Mouse (Mus musculus): ENCODE results near the gene Nectin4.

Nectin4 gene

DNA sequence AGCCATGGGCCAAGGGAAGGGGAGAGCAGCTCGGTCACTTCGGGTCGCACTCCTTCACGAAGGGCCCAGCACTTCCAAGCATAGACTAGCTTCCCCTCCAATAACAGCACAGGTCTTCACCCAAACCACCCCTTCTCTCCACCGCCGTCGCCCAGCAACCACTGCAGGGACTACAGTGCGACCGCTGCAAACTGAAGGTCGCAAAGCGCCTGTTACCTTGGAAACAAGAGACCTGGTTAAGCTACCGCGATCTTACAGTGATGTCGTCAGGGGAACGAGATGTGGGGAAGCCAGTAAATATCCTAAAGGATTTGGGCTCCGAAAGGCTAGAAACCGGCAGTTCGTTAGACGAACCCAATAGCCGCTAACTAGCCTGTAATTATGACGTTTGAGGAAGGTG, 9.2 kb upstream of the Nectin4 start, which contains the start of gene Klhdc9:
Gene Klhdc9, minus strand, starts transcription at position 143 of the 400 bp plus-strand sequence.
- DNase-seq = peak; percentile 83

DNA sequence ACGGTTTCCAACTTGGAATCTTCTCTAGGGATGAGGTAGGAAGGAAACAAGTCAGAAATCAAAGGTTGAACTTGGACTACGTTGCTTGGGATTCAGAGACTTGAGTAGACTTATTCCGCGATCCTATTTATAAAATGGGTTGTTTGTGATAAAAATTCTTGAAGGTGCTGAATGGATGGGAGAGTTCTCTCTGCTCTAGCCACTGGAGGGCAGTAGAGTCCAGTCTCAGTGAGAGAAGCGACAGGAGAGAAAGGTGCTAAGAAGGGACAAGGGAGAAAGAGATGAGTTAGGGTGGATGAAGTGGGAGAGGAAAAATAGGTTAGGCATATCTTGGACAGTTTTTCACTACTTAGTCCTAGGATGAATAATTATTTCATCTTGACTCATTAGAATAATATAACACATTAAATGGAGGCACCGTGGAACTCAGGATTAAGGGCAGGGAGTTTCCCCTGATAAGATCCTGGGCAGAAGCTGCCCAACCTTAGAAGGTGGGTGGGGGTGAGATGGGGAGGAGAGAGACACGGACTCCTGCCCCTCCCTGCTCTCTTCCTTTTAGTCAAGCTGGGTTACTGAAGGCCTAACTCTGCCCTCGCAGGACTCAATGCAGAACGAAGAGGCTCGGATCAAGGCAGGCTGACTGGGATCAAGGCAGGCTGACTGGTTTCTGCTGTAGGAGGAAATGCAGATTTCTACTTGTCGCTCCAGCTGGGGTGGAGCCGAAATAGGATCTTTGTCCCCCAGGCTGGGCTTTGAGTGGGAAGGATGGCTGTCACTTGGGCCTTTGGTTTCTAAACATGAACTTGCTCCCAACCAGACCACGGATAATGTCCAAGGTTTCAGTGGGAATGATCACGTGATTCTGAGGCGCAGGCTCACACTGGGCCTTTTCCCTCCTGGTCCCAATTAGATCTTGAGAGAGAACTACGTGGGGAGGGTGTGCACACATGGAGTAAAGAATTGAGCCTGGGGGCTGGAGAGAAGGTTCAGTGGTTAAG, 8.5 kb upstream of the Nectin4 start:
- peak; percentile 76 for DNase-seq

DNA sequence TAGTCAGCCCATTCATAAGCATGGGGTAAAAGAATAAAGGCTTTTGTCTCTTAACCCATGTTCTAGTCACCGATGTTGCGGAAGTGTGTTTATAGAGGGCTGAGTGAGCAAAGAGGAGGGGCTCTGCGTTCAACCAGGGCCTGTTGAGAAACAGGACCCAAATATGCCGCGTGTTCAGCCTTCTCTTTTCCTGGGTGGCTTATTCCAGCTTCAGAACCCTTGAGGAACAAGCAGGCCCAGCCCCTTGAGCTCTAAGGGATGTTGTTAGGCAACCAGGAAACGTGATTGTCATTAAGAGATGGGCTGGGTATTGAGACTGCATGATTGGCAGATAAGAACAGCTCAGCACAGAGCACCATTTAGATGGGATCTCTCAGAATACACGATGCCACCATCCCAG, 4.0 kb upstream of the Nectin4 start:
- DNase-seq = no peak

DNA sequence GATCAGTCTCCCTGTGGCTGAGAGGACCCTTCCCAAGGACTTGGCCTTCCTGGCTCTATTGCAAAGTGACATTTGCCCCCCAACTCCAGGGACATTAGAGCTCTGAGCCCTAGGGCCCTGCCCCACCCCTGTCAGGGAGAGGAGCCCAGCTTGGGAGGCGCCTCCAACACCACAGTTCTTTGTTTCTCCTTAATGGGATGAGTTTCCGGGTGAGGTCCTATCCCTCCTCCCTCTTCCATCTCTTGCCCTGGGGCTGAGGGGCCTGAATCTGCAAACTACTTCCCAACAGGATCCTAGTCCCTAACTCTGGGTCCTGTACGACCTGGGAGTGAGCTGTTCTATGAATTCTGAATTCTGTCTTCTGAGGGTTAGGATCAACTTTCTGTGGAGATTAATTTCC, 3.0 kb downstream of the Nectin4 start:
- no peak for DNase-seq

DNA sequence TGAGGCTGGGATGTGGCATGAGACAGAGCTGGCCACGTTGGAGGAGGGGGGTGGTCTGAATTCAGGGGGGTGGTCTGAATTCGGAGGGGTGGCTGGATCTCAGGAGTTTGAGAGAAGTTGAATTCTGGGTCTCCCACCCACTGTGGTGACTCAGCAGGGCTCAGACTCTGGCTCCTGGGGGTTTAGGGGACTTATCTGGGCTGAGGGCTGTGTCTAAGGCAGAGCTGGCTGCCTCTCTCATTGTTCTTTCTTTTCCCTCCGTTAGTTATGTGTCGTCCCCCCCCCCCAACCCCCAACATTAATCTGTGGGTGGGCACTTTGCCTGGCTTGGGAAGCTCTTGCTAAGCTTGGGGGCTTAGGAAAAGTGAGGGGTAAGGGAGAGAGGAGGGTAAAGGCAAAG, 4.0 kb downstream of the Nectin4 start:
- no peak for DNase-seq

DNA sequence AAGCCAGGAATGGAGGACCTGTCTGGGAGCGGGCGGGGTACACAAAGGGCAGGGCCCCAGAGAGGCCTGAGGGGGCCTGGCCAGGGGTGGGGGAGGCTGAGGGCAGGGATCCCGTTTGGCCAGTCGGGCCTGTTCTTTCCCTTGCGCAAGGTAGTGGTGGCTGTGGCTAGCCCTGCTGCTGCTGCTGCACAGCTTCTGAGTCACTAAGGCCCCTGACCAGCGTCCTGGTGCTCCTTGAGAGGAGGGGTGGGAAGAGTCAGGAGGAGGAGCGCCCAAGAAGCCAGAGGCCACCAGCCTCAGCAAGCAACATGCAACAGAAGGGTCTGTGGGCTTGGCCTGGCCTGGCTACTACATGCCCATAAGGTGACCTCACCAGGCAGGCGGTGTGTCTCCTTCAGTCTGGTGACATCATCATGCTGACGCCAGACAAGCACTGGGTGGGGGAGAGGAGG, 5.8 kb downstream of the Nectin4 start:
- DNase-seq = no peak

DNA sequence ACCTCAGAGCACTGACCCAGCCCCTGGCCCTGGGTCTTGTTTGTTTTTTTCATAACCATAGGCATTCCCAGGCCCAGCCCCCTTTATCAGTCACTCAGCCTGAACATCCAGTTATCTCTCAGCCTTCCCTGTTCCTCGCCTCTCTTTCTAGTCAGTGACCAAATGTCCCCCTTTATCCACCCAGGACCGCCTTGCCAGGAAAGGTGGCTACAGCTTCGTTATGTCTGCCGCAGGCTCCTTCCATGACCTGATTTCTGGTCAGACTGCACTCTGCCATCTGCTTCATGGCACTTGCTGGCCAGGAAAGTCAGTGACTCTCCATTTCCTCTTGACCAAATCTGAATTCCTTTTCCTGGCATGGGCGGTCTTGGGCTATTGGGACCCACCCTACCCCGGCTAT, 8.4 kb downstream of the Nectin4 start:
- peak; percentile 45 for DNase-seq

DNA sequence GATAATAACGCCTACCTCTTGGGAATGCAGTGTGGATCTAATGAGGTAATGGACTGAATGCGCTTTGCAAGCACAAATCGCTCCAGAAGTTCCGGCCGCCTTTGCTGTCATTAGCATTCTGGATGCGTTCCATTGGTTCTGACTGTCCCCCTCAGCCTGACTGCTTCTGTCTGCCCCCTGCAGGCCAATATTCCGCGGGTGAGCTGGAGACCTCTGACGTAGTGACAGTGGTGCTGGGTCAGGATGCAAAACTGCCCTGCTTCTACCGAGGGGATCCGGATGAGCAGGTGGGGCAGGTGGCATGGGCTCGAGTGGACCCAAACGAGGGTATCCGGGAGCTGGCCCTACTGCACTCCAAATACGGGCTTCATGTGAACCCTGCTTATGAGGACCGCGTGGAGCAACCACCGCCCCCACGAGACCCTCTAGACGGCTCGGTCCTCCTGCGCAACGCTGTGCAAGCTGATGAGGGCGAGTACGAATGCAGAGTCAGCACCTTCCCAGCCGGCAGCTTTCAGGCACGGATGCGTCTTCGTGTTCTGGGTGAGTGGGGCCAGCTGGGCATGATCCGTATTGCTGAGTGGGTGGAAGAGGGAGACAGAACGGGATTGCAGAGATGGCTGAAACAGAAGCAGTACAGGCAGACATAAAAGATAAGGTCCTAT, 10.2 kb downstream of the Nectin4 start:
- peak; percentile 85 for DNase-seq

DNA sequence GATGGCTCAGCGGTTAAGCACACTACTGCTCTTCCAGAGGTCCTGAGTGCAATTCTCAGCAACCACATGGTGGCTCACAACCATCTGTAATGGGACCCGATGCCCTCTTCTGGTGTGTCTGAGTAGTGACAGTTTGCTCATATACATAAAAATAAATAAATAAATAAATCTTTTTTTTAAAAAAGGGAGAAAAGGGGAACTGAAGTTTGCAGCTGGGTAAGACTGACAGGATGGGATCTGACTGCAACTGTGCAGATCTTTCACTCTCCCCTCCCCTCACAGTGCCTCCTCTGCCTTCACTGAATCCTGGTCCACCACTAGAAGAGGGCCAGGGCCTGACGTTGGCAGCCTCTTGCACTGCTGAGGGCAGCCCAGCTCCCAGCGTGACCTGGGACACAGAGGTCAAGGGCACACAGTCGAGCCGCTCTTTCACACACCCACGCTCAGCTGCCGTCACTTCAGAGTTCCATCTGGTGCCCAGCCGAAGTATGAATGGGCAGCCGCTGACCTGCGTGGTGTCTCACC, 12.3 kb downstream of the Nectin4 start:
- no peak for DNase-seq

DNA sequence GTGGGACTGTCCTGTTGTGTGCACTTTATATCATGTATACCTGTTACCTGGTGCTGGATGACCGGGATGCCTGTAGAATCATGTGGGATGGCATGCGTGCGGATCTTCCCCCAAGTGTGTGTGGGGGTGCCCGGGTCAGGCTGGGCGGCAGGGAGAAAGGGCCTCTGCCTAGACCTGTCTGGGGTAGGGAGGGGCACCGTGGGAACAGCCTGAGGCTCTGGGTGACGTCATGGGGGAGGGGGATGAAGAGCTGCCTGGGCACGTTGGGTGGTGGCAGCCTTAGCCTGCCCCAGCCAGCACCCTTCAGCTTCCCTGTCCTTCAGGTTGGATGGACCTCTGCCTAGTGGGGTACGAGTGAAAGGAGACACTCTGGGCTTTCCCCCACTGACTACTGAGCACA, 14.5 kb downstream of the Nectin4 start:
- DNase-seq = no peak

DNA sequence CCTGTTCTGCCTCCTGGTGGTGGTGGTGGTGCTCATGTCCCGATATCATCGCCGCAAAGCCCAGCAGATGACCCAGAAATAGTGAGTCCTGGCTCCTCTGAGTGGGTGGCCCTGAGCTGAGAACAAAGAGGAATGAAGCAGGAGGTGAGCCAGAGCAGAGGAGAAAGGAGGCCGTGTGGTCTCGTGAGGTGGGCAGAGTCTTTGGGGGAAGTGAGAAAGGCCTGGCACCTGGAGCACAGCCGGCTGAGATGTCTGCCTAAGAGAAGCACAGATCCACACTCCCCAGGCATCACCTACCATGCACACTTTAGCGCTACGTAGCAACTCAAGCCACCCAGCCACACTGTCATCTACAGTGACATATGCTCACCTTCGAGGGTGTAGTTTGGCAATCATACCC, 15.3 kb downstream of the Nectin4 start:
- no peak for DNase-seq

DNA sequence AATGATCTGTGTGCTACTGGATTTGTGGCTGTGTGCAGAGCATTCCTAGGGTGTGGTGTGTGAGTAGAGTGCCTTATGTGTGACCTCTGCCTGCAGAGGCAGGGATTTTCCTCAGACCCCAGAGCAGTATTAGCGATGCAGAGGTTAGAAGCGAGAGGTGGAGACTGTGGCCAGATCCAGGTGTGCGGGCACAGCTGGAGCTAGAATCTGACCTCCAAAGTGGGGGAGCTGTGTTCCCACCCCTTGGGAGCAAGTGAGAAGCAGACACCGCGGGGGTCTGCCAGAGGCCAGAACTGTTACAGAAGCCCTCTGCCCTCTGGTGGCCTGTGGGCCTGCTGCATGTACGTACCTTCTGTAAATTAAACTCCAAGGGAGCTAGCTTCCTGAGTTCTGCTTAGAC, 17.2 kb downstream of the Nectin4 start:
- DNase-seq = no peak

DNA sequence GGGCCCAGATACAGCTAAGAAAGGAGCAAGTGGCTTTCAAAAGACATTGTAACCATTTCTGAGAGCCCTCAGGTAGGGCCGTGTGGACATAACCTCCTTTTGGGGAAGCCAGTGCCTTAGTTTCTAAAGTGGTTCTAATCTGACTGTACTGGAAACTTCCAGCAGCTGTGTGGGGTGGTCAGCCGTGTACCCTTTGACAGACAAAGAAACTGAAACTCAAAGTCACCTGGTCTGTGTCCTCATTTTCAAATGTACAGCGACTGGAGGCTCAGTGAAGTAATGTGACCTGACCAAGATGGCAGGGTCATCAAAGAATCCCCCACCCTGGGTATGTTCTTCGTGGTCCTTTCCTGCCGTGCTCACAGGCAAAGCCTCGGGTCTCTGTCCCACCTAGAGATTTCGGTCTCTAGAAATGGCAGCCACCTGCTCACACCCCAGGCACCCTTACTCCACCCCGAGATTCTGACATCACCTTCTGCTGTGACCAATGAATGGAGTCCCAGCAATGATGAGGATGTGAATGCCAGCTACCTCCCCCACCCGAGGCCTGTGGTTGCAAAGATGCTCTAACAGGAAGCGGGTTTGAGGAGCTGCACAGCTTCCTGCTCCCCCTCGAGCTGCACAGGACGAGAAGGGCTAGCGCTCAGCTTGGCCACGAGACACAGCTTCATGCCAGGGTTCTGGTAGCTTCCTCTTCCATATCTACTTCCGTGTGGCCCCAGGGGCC, 18.6 kb downstream of the Nectin4 start, which contains the start of gene Arhgap30:
Gene Arhgap30, plus strand, starts transcription at position 579 of the 727 bp plus-strand sequence.
- no peak for DNase-seq

DNA sequence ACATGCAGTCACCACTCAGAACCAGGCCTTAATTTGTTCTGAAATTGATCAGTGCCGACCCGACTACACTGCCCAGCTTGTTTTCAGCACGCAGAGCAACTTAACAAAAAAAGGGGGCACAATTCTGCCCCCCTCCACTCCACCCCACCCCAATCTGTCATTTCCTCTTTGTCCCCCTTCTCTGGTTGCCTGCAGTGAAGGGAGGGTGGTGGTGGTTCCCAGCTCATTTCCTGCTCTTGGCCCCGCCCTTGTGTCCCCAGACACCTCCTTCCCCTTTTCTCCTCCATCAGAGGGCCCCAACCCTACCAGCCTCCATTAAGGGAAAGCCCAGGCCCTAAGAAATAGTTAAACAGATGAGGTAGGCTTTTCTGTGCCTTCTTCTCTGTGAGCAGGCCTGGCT, 20.2 kb downstream of the Nectin4 start:
- DNase-seq = no peak

DNA sequence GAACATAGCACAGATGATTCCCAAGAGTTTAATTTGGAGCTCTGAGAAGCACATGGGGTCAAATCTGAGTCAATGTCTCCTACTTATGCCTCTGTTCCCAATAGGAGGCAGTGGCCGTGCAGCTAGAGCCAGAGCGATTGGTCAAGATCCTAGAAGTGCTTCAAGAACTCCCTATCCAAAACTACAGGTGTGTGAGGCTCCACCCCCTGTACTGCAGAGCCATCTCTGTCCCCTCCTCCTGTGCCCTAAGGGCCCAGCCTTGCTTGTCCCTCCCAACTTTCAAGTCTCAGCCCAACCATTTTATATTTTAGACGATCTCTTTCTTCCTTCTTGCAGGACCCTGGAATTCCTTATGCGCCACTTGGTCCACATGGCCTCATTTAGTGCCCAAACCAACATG, 31.9 kb downstream of the Nectin4 start:
- no peak for DNase-seq

DNA sequence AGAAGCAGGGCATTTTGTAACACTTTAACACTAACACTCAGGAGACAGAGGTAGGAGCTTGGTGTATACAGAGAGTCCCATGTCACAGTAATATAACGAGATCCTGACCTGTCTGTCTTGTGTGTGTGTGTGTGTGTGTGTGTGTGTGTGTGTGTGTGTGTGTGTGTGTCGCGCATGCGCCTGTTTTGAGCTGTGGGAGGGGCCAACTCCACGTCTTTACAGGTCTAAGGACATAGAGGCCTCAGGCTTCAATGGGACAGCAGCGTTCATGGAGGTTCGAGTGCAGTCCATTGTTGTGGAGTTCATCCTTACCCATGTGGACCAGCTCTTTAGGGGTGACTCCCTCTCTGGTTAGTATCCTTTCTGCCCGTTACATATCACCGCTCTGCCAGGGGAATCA, 33.1 kb downstream of the Nectin4 start:
- no peak for DNase-seq

DNA sequence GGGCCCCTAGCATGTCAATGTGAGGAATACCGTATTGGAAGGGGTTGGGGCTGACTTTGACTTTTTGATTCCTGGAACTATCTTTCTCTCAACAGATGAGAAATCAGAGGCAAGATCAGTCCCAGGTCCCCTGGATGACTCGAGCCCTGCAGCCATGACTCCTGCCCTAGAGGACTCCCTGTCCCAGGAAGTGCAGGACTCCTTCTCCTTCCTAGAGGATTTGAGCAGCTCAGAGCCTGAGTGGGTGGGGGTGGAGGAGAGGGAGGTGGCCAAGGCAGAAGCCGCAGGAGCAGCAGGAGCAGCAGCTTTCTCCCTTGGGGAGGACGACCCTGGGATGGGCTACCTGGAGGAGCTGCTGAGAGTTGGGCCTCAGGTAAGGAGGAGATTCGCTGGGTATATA, 37.4 kb downstream of the Nectin4 start:
- no peak for DNase-seq

DNA sequence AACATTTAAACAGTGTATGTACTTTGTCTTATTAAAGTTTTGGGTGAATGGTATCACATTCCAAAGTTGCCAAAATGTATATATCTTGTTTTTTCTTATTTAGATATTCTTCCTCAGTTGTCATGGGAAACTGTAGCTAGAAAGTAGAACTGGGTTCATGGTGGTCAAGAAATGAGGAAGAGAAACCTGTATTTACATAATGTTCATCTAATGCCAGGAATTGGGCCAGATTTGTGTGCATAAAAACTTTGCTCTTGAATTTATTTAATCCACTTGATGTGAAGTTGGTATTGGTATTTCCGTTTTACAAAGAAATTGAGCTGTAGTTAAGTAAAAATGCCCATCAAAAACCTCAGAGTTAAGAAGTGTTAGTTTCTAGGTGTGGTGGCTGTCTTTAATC, 40.3 kb downstream of the Nectin4 start:
- DNase-seq = no peak

DNA sequence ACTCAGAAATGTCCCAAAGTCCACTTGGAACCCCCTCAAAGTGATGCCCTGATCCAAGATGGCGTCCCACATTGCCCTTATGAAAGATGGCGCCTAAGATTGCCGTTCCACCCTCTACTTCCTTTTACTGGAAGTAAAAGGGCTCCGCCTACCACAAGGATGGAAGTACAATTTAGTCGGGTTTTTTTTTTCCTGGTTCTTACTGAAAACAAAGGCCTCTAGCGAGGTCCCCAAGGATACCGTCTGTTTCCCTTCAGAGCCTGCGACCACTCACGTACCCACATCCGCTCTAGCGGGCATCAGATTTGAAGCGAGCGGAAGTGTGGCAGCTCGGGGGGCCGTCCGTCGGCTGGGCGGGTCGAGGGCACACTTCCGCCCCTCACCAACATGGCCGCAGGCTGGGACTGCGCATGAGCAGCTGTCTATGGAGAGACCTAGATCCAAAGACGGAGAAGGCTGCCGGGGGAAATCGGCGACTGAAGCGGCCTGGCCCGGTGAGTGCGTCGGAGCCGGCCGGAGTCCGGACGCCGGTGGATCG, 41.1 kb downstream of the Nectin4 start, which contains the start of gene Usf1:
Gene Usf1, plus strand, starts transcription at position 367 of the 538 bp plus-strand sequence.
- DNase-seq = peak; percentile 93

DNA sequence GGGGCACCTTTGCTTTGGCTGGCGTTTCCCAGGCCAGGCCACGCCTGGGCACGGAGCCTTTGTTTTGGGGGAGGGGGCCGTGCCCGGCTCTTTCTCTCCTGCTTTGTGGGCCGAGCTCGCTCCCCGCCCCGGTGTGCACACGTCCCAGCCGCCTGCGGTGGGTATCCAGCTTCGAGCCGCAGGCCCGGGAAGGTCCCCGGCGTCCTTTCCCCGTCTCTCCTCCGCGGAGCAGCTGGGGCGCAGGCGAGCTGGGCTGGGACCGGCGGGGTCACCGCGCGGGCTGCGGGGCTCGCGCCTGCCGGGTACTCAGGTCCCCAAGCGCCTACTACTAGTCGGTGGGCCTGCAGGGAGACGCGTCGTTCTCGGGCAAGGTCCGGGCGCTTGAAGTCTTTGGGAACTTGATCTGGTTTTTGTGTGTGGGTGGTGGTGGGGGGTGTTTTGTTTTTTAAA, 41.6 kb downstream of the Nectin4 start:
- DNase-seq = no peak

DNA sequence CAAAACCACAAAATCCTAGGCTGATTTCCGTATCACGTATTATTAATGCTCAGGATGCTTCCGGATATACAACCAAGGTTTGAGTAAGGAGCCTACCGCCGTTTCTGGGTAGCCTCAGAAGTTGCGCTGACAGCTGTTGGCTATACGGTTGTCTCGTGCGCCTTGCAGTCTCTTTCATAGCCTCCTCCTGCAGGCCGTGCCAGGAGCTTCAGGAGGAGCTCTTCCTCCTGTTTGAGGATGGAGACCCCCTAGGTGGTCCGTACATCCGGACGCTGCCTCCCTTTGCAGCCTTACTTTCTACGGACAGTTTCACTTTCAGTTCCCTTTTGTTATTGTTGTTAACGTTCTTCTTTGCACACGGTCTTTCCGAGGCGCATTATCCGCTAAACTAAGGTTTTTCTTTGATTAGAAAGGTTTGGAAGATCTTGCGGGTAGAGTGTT, 42.1 kb downstream of the Nectin4 start:
- DNase-seq = no peak

DNA sequence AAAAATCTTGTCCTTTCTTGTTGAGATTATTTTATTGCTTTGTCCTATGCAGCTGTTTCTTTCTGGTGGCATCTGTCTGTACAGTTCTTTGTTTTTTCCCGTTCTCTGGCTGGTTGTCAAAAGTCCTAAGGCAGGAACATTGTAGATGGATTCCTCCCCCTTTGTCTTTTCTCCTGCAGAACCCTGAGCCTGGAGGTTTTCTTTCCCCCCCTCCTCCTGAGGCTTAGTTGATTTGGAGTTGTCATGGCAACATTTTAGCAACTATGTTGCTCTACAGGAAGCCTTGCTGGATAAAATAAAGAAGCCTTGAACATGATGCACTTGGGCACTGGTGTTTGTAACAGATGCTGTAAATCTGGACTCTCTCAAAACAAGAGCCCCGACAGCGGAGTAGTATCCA, 42.5 kb downstream of the Nectin4 start:
- DNase-seq = no peak

Data from cerebellum, adult 8-10 months (tissue).